Mouse (Mus musculus) CD4-positive, CD25-positive, alpha-beta regulatory T cell, adult 4 months (primary cell): ENCODE measurements around the gene Fosl1. TPM values are rescaled to one million over a fixed set of nuclear protein-coding genes. Genes with fewer than 3 reads are reported as not detected.
"Not testable (repeated sequence)": the region's sequence is repeated elsewhere in the genome, so short reads cannot be mapped to it uniquely, and the experiment has no call there.

Source experiments
- ATAC-seq: one replicate; pipeline ENCODE4 v1.8.0; 2017
- polyA plus RNA-seq, 2 experiments: library from polyadenylated mRNA; unstranded; fragments of 100-300 nt; shearing (Covaris generic); gene quantifications; one replicate each; pipeline ENCODE4 v1.2.1; 2017

Gene Fosl1
- not detected for polyA plus RNA-seq

- ATAC-seq, result peak; percentile 94
Measured at GRCm38 (mm10) chr19:5447515-5448353, at the start of gene Fosl1. Fosl1 (plus strand) TSS chr19:5447547.

DNA sequence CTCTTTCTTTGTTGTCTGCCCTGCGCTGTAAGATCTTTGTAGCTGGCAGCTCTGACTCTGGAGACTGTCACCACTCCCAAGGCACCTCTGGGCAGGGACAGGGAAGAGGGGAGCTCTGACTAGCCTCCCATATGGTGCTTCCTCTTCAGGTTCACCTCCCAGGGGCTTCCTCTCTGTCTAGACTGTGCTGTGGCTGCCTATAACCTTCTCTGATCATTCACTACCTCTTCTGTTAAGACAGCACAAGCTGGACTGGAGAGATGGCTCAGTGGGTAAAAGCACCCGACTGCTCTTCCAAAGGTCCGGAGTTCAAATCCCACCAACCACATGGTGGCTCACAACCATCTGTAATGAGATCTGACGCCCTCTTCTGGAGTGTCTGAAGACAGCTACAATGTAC lies 46.3 kb upstream of the Fosl1 start:
- not testable (repeated sequence) for ATAC-seq

DNA sequence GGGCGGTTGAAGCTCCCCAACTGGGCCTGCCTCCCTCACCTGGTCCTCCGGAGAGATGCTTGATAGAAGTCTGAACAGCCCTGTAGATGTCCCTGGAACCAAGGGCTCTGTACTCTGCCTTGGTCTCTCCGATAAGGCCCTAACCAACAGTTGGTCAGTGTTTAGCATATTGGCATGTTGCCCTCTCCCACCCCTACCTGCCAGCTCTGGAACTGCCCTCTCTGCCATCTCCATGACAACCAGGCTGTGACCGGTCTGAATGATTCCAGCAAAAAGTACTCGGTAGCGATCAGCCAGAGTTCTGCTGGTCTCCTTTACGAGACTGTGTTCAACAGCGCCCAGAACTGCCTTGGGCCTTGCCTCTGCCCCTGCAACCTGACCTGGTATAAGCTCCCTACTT lies 45.1 kb upstream of the Fosl1 start, which contains the start of gene Tsga10ip:
Gene Tsga10ip, minus strand, starts transcription at position 234 of the 400 bp plus-strand sequence.
- no peak for ATAC-seq

GRCm38 (mm10) chr19:5405924-5406323 lies 41.4 kb upstream of the Fosl1 start:
- peak; percentile 72 for ATAC-seq

GRCm38 (mm10) chr19:5406531-5407126 lies 40.7 kb upstream of the Fosl1 start:
- ATAC-seq, result peak; percentile 59

DNA sequence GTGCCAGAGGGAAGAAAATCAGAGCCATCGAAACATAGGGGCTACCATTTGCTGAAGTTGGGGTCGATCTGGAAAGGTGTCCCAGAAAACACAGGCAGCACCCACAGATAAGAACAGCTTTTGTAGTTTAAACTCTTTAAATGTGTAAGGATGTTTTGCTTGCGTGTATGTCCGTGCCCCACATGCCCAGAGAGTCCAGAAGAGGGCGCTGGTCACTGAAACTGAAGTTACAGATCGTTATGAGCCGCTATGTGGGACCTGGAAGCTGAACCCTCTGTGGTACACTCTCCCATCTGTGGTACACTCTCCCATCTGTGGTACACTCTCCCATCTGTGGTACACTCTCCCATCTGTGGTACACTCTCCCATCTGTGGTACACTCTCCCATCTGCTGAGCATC lies 40.2 kb upstream of the Fosl1 start:
- peak; percentile 45 for ATAC-seq

GRCm38 (mm10) chr19:5408057-5409001 lies 39.0 kb upstream of the Fosl1 start:
- no peak for ATAC-seq

GRCm38 (mm10) chr19:5409068-5409467 lies 38.3 kb upstream of the Fosl1 start:
- ATAC-seq, result no peak

DNA sequence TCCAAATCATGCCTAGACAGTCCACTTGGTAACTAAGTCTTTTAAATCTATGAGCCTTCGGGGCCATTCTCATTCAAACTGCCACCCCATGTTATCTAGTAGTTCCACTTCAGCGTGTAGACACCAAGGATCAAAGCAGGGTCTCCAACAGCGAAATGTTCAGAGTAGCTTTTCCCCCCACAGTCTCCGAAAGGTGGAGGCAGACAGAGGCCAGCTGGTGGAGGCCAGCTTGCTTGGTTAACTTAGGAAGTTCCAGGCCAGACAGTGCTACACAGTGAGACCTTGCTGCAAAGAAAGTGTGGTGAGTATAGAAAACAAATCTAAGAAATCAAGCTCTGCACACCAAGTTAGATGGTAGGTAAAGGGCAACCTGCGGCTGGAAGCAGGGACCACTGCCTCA lies 36.7 kb upstream of the Fosl1 start:
- no peak for ATAC-seq

- ATAC-seq, result no peak
Measured at GRCm38 (mm10) chr19:5411961-5412360, 35.4 kb upstream of the Fosl1 start.

DNA sequence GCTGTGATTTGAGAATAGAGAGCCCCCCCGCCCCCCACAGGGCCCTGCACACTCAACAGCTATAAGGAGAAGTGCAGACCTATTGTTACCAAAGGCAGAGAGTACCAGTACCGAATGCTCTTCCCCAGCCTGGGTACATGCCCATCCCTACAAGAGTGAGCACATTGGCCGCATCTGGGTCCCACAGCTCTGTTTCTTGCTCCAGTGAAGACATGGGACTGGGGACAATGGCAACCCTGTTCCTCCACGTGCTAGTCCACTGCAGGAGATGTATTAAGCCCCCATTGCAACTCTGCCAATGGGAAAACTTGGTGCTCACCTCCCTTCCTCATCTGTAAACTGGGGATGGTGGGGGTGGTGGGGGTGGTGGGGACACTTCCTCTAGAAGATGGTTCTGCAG lies 33.5 kb upstream of the Fosl1 start:
- no peak for ATAC-seq

- ATAC-seq, result no peak
Measured at GRCm38 (mm10) chr19:5414534-5414957, 32.8 kb upstream of the Fosl1 start.

DNA sequence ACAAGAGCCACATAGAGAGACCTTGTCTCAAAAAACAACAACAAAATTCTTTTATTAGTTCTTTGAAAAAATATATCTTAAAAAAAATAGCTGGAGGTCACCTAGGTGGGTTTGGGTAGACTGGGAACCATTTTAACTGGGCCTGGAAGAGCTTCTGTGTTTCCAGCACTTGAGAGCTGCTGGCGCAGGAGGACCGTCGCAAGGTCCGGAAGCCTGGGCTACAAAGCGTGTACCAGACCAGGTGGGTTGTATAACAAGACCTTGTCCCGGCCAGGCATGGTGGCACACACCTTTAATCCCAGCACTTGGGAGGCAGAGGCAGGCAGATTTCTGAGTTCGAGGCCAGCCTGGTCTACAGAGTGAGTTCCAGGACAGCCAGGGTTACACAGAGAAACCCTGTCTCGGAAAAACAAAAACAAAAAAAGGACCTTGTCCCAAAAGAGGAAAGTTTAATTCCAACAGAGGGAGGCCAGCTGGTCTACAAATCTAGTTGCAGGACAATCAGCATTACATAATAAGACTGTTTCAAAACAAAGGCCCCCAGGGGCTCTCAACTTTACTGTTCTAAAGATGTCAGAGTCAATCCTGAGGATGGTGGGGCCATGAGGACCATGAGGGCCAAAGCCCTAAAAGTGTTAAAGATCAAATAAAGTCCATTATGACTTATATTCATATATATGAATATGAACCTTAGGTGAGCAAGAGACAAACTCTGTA lies 28.4 kb upstream of the Fosl1 start:
- no peak for ATAC-seq

GRCm38 (mm10) chr19:5419630-5420029 lies 27.7 kb upstream of the Fosl1 start:
- ATAC-seq, result no peak

- no peak for ATAC-seq
Measured at GRCm38 (mm10) chr19:5420579-5420978, 26.8 kb upstream of the Fosl1 start.

DNA sequence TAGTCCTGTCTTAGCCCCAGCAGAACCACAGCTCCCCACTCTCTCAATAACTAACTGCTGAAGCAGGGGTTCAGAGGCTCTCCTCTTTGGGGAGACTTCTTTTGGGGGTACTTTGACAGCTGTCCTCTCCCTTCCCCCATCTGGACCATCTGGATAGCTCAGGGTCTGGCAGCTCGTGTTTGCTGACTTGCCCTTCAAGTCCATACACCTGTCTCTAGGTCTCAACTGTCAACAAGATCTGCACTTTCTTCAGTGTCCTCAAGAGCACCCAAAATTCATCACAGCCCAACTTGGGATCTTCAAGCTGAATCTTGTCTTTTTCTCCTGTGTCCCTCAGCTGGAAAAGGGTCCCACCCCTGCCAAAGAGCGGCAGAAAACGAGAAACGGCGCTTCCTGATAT lies 25.6 kb upstream of the Fosl1 start:
- ATAC-seq, result no peak

GRCm38 (mm10) chr19:5422267-5422666 lies 25.1 kb upstream of the Fosl1 start:
- ATAC-seq, result no peak

DNA sequence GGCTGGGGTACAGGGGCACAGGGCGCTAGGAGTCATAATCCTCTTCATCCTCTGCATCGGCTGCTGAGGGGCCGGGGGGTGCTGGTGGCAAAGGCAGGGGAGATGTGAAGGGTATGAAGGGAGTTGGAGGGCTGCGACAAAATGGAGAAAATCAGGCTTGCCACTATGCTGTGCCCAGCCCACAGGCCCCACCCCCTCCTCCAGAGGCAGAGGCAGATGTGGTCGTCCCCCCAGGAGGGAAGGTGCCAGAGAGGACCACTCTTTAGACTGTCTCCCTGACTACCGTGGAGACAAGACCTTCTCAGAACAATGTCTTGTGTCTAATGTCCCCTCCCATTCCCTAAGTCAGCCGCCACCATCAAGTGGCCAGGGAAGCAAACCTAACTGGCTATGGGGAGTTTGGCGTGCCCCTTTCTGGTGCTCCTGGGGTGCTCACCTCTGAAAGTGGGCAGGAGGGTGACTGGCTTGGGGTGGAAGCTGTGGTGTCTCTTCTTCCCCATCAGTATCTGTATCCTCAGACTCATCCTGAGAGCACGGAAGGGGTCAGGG lies 24.4 kb upstream of the Fosl1 start:
- ATAC-seq, result no peak

DNA sequence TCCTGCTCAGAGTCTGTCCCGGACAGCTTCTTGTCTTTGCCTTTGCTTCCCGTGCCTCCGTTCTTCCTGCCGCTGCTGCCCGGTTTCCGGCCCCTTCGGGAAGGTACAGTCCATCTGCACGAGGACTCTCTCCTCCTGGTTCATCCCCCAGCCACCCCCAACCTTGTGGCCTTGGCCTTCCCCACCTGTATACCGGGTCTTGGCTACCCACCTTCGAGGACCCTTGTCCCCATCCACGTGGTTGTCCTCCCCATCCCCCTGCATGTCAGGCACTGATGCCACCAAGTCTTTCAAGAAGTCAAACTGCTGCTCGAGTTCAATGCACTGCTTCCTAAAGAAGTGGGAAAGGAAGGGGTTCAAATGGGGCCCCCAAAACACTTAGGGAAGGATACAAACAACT lies 23.8 kb upstream of the Fosl1 start:
- ATAC-seq, result no peak

- ATAC-seq, result peak; percentile 47
Measured at GRCm38 (mm10) chr19:5424092-5424781, 23.1 kb upstream of the Fosl1 start.
